Mouse (Mus musculus) layer of hippocampus, postnatal 10 days (tissue): ENCODE data around the gene Tekt2. TPM values are rescaled to one million over a fixed set of nuclear protein-coding genes. Genes with fewer than 3 reads are reported as not detected.

Experiments
- DNase-seq, 2 experiments: peaks; one replicate each; pipeline ENCODE4 v3.0.0; 2021; ENCODE audit warnings: low spot score in 2 of 2
- long read RNA-seq: library from polyadenylated mRNA; stranded (forward); transcript quantifications from one replicate; pipeline ENCODE4 v2.0.0, GENCODE M21; 2023
- total RNA-seq, 2 experiments: library from RNA; stranded (reverse); gene quantifications; 2 replicates each; pipeline ENCODE4 v1.2.3; 2021

Gene Tekt2
- total RNA-seq = 1 to 10 TPM; 2.0 to 3.0 TPM
- long read RNA-seq, partial matches to known transcripts = 0 of 1 reads
- long read RNA-seq, other reads (novel, unspliced or antisense) = 1 of 1 reads

- peak in 1 of 2 experiments; percentile 20 for DNase-seq
Measured at GRCm38 (mm10) chr4:126325281-126325861, at the start of gene Tekt2. TSS of gene Tekt2 (minus strand) at chr4:126325688.

DNA sequence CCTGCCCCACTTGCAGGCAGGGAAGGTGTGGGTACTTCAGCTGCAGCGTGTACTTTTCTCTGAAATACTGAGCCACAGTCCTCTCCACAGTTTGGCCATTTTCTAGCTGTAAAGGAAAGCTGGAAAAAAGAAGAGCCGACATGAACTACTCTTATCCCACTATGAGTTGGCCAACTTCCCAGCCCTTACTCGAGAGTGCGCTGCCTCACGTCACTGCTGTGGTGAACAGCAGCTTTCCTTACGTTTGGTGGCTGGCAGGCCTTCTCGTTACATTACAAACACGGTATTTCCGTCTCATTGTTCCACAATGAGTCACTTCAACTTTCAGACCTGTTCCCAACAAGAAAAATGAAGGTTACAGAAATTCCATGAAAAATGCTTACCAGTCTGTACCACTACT, 46.0 kb upstream of the Tekt2 start:
- no peak for DNase-seq

DNA sequence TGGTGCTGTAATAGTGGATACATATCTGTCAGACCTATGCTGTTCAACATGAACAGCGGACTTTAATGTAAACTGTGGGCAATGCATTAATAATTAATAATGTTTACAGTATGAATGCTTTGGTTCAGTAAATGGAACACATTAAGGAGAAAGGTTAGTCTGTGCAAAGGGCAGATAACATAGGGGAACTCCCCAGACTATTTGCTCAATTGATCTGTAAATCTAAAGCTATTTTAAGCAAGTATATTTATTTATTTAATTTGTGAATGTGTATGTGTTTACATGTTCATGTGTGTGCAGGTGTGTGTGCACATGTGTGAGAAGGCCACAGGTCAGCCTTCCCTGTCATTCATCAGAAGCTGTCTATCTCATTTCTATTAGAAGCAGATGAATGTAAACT, 34.6 kb upstream of the Tekt2 start:
- no peak for DNase-seq

GRCm38 (mm10) chr4:126343451-126343850, 18.0 kb upstream of the Tekt2 start:
- DNase-seq = no peak

- DNase-seq = no peak
Measured at GRCm38 (mm10) chr4:126339461-126339860, 14.0 kb upstream of the Tekt2 start.

GRCm38 (mm10) chr4:126332358-126332757, 6.9 kb upstream of the Tekt2 start:
- DNase-seq = no peak

DNA sequence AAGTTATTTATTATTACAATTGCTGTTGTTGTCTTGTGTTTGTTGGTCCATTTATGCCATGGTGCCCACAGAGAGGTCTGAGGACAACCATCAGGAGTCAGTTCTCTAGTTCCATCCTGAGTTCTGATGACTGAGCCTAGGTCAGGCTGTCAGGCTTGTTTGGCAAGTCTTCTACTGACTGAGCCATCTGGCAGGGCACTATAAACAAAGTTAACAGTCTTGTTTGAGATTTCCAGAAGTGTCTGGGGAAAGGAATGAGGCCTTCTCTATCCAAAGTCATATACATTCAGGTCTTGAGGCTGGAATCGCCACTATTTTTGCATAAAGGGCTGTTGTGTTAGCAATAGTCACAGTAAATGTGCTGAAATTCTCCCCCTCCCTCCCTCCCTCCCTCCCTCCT, 6.3 kb upstream of the Tekt2 start:
- no peak for DNase-seq

- no peak for DNase-seq
Measured at GRCm38 (mm10) chr4:126330295-126330694, 4.8 kb upstream of the Tekt2 start.

GRCm38 (mm10) chr4:126326036-126326435, 548 bp upstream of the Tekt2 start:
- DNase-seq = no peak

DNA sequence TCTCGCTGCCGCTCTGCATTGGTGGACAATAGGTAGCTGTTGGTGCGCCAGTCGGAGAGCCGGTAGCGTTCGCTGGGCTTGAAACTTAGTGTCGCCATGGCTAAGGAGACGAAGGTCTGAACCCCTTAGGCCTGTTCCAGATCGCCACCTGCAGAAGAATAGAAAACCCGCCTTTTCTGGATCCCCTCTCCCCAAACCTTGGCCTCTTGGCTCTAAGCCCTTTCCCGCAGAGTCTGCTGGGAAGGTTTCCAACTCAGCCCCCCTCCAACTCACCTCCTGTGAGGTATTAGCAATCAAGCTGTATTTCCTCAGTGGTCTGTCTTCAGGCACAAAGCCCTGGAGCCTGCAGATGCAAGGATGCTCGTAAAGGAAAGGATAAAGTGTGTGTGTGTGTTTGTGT, 627 bp downstream of the Tekt2 start:
- no peak for DNase-seq

- no peak for DNase-seq
Measured at GRCm38 (mm10) chr4:126322646-126323045, 2.8 kb downstream of the Tekt2 start.

- peak in 1 of 2 experiments; percentile 19 for DNase-seq
Measured at GRCm38 (mm10) chr4:126321854-126322511, 3.5 kb downstream of the Tekt2 start.

DNA sequence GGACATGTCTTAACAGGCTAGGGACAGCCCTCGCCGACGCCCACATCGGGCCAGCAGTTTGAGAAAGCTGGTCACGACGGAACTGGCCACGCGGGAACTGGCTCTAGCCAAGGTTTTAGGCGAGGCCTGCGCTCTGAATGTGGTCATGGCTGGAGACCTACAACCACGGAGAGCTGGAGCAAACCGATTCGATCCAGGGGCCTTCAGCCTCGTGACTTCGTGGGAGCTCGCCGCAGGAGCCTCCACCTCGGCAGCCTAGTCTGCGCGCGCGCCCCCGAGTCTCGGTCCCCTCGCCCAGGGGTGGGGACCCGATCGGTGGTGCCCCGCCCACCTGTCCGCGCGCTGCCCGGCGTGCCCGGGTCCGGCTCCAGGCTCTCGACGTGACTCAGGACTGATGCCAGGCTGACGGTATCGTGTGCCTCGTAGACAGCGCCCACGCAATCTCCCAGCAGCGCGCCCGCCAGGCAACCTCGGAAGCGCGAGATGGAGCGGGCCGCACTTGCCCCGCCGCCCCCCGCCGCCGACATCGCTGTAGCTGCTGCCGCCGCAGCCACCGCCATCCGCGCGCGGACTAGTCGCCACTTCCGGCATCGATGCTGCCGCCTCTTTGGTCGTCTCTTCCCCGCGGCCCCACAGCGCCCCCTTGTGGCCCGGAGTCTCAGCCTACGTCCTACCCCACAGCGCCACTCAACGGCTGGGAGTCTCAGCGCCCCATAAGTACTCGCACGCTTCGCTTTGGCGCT, 4.2 kb downstream of the Tekt2 start, which contains the start of gene Adprhl2:
Adprhl2 (minus strand) TSS at position 593 of the 743 bp plus-strand sequence.
- DNase-seq = peak; percentile 100

DNA sequence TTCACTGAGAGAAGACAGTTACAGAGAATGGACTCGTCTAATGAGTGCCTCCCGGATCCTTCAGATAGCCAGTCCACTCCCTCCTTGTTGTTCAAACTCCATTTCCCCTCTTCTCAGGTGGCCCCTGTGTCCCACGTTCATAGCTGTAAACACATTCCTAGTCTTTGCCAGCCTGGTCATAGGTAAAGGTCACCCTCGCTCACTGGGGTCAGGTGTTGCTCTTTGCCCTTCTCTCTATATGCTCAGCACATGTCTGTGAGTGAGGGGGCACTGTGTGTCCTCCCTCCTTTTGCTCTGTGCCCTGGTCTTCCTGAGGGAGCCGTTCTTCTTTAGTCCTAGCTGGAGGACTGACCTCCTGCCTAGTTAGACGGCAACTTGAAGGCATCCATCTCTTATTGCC, 5.7 kb downstream of the Tekt2 start:
- no peak for DNase-seq

DNA sequence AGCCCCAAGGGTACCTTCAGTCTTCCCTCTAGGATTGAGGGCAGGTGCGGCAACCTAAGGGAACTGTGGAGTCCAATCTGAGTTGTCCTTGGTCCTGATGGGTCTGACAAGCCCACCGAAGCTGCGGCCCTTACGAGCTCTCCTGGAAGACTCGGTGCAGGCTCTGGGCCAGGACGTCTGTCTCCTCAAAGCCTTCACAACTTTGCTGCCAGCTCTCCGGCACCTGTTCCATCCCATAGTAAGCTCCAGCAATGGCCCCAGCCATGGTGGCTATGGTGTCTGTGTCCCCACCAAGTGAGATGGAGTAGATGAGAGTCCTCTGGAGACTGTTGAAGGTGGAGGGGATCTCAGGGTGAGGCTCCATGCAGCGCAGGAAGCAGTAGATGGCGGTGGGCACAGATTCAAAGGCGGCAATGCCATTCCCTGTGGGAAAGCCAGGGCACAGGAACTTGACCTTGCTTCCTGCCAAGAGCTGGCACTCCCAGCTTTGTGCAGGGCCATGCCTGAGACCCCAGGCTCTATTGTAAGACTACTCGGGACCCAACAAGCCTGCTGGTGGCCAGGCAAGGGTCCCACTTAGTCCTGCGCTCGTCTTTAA, 8.9 kb downstream of the Tekt2 start:
- DNase-seq = peak in 1 of 2 experiments; percentile 9

GRCm38 (mm10) chr4:126315931-126316330, 9.6 kb downstream of the Tekt2 start:
- peak in 1 of 2 experiments; percentile 37 for DNase-seq

DNA sequence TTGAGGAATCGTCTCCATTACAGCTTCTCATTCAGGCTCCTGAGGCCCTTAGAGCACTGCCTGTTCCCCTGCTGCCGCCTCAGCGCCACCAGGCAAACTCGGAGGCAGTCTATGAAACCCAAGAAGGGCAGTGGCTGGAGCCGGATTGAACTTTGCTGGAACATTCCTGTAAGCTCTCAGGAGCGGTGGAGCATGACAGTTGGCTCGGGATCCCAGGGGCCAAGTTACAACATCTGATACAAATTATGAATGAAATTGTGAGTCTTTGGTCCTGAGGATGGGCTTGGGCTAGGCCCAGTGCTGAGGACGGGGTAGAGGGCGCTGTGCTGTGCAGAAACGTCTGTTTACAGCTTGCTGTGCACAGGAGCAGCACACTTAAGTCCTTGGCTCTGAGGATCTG, 11.1 kb downstream of the Tekt2 start:
- DNase-seq = no peak

- no peak for DNase-seq
Measured at GRCm38 (mm10) chr4:126313202-126313601, 12.3 kb downstream of the Tekt2 start.

- no peak for DNase-seq
Measured at GRCm38 (mm10) chr4:126311566-126312200, 13.8 kb downstream of the Tekt2 start.

- no peak for DNase-seq
Measured at GRCm38 (mm10) chr4:126310344-126310743, 15.1 kb downstream of the Tekt2 start.

- peak; percentile 91 to 95 for DNase-seq
Measured at GRCm38 (mm10) chr4:126309922-126310309, 15.6 kb downstream of the Tekt2 start.
